8 mouse cellular contexts compared by ENCODE assay signal in the genomic region with DNA sequence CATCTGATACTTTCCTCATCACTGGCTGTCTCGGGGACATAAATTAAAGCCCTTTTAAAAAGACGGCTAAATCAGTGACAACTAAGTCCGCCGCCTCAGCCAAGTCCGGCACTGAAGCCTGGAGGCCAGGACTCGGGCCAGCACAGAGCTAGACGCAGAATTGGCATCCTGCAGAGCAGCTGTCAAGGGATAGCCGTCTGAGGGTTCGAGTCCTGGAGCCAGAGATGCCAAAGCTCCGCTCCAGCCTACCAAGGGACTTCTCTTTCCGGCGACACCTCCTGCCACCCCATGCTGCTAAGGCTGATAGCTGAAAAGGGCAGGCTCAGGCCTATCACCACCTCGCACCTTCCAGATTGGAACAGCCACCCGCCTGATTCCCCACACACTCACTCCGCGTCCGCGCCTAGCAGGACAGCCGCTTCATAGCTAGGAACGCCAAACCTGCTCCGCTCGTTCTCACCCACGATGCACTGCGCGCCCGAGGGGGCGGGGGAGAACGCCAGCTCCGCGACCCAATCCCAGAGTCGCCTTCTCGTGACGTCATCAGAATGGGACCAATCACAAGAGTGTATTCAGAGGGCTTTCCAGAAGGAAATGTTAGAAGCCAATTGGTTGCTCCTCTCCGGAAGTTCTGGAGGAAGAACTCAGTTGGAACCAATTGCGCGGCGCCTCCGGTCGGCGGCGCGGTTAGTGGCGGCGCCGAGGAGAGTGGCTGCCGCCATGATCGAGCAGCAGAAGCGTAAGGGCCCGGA. TPM values are rescaled to one million over a fixed set of nuclear protein-coding genes. Genes with fewer than 3 reads are reported as not detected.
DNase-seq lines count a peak whose midpoint lies in the region; ATAC-seq and TF ChIP-seq lines count a peak whose summit lies in the region.

A gene (minus strand): TSS at position 458 of the 752 bp plus-strand sequence.
A gene (plus strand): TSS at position 647 of the 752 bp plus-strand sequence.

- WGBS in heart, embryonic 12.5 days, result under 1% methylated on average over 49 of the region's 49 CpGs
- under 1% methylated on average over 49 of the region's 49 CpGs for WGBS in kidney, postnatal 0 days
- 1% methylated on average over 49 of the region's 49 CpGs for WGBS in liver, embryonic 11.5 days
- under 1% methylated on average over 49 of the region's 49 CpGs for WGBS in stomach, embryonic 14.5 days

- TF ChIP-seq CTCF in kidney, postnatal 0 days (IDR thresholded peaks at IDR 0.05; ENCODE audit: low read depth), result peak; percentile 30; the same call in 1 of the 2 replicates

- peak within 1 kb of the TSS; percentile 83 for H3K27ac ChIP-seq in heart, embryonic 12.5 days (ENCODE audit: poor library complexity, severe bottlenecking)
- peak within 1 kb of the TSS; percentile 83 for H3K27ac ChIP-seq in kidney, postnatal 0 days
- H3K27ac ChIP-seq in liver, embryonic 11.5 days (ENCODE audit: low read depth, low read length), result peak within 1 kb of the TSS; percentile 78
- H3K27ac ChIP-seq in stomach, embryonic 14.5 days (ENCODE audit: low read length), result peak within 1 kb of the TSS; percentile 75; the same call in 1 of the 2 replicates

- peaks cover 17% of the 10 kb centered on the region for H3K4me1 ChIP-seq in heart, embryonic 12.5 days (replicated peaks)
- H3K4me1 ChIP-seq in kidney, postnatal 0 days (replicated peaks; ENCODE audit: insufficient read depth, low read length), result peaks cover 14% of the 10 kb centered on the region; the same call in 1 of the 2 replicates
- H3K4me1 ChIP-seq in liver, embryonic 11.5 days (replicated peaks; ENCODE audit: control insufficient read depth, insufficient read depth, low read length), result peaks cover 15% of the 10 kb centered on the region
- H3K4me1 ChIP-seq in stomach, embryonic 14.5 days (ENCODE audit: control insufficient read depth, insufficient read depth, low read length), result peaks cover 12% of the 10 kb centered on the region

- H3K9me3 ChIP-seq in heart, embryonic 12.5 days (replicated peaks), result no peaks in the 10 kb centered on the region
- no peaks in the 10 kb centered on the region for H3K9me3 ChIP-seq in kidney, postnatal 0 days (replicated peaks; ENCODE audit: low read length)
- H3K9me3 ChIP-seq in liver, embryonic 11.5 days (ENCODE audit: control insufficient read depth, low read length), result no peaks in the 10 kb centered on the region
- no peaks in the 10 kb centered on the region for H3K9me3 ChIP-seq in stomach, embryonic 14.5 days (ENCODE audit: control insufficient read depth, low read depth, low read length)

- peaks cover 32% of the 10 kb centered on the region for H3K36me3 ChIP-seq in heart, embryonic 12.5 days
- H3K36me3 ChIP-seq in kidney, postnatal 0 days (ENCODE audit: insufficient read depth, low read length), result peaks cover 14% of the 10 kb centered on the region
- H3K36me3 ChIP-seq in liver, embryonic 11.5 days (ENCODE audit: control insufficient read depth, insufficient read depth, low read length), result peaks cover 12% of the 10 kb centered on the region
- peaks cover 20% of the 10 kb centered on the region for H3K36me3 ChIP-seq in stomach, embryonic 14.5 days (ENCODE audit: control insufficient read depth, insufficient read depth, low read length)

- peak within 1 kb of the TSS; percentile 95 for H3K4me3 ChIP-seq in heart, embryonic 12.5 days
- peak within 1 kb of the TSS; percentile 83 for H3K4me3 ChIP-seq in kidney, postnatal 0 days (replicated peaks; ENCODE audit: low read depth, low read length)
- H3K4me3 ChIP-seq in liver, embryonic 11.5 days (ENCODE audit: low read depth, low read length), result peak within 1 kb of the TSS; percentile 95
- H3K4me3 ChIP-seq in stomach, embryonic 14.5 days (ENCODE audit: low read depth, low read length), result peak within 1 kb of the TSS; percentile 88

- peak within 1 kb of the TSS; percentile 95 for H3K9ac ChIP-seq in heart, embryonic 12.5 days
- peak within 1 kb of the TSS; percentile 88 for H3K9ac ChIP-seq in kidney, postnatal 0 days (ENCODE audit: low read depth, low read length)
- peak within 1 kb of the TSS; percentile 89 for H3K9ac ChIP-seq in liver, embryonic 11.5 days (ENCODE audit: low read depth, low read length)
- peak within 1 kb of the TSS; percentile 76 for H3K9ac ChIP-seq in stomach, embryonic 14.5 days (replicated peaks; ENCODE audit: low read depth, low read length)

- no peaks in the 10 kb centered on the region for H3K27me3 ChIP-seq in heart, embryonic 12.5 days (replicated peaks)
- no peaks in the 10 kb centered on the region for H3K27me3 ChIP-seq in kidney, postnatal 0 days (ENCODE audit: insufficient read depth, low read length)
- H3K27me3 ChIP-seq in liver, embryonic 11.5 days (replicated peaks; ENCODE audit: control insufficient read depth, insufficient read depth, low read length), result no peaks in the 10 kb centered on the region
- H3K27me3 ChIP-seq in stomach, embryonic 14.5 days (ENCODE audit: control insufficient read depth, insufficient read depth, low read length), result no peaks in the 10 kb centered on the region

- peak within 1 kb of the TSS; percentile 87 for H3K4me2 ChIP-seq in heart, embryonic 12.5 days
- peak within 1 kb of the TSS; percentile 74 for H3K4me2 ChIP-seq in kidney, postnatal 0 days (ENCODE audit: low read length)
- H3K4me2 ChIP-seq in liver, embryonic 11.5 days, result peak within 1 kb of the TSS; percentile 89
- peak within 1 kb of the TSS; percentile 73 for H3K4me2 ChIP-seq in stomach, embryonic 14.5 days (replicated peaks; ENCODE audit: low read depth, low read length)

- peak; percentile 95 for ATAC-seq in erythroid progenitor cell, adult 5-6 weeks (replicated peaks; ENCODE audit: low FRiP score, poor library complexity, severe bottlenecking)
- peak; percentile 99 for ATAC-seq in heart, embryonic 12.5 days (ENCODE audit: insufficient number of reproducible peaks, low FRiP score)
- ATAC-seq in kidney, postnatal 0 days (replicated peaks; ENCODE audit: low FRiP score, low read depth), result peak; percentile 99
- peak; percentile 97 for ATAC-seq in liver, embryonic 11.5 days (replicated peaks; ENCODE audit: low FRiP score)
- peak; percentile 99 for ATAC-seq in stomach, embryonic 14.5 days (ENCODE audit: insufficient number of reproducible peaks, insufficient read depth, low FRiP score, low read depth)

- DNase-seq in CD4-positive helper T cell, adult 2 months (ENCODE audit: low read depth, low spot score), result peak; percentile 99
- DNase-seq in brain, embryonic 18.5 days (ENCODE audit: low read depth, low spot score), result peak; percentile 99
- DNase-seq in kidney, postnatal 0 days (ENCODE audit: low spot score), result peak; percentile 99
- peak; percentile 97 for DNase-seq in liver, embryonic 11.5 days (ENCODE audit: low spot score)
- DNase-seq in naive thymus-derived CD4-positive, alpha-beta T cell, adult 2 months (ENCODE audit: low read depth), result peak; percentile 99

RNA-seq across cellular contexts. Expression of the first gene that starts in this region (rescaled TPM):
- 15.5 and 19.1 TPM in 2 replicates for total RNA-seq in erythroid progenitor cell, adult 5-6 weeks (2015; ENCODE audit: low replicate concordance)
- total RNA-seq in erythroid progenitor cell, adult 5-6 weeks (2017; ENCODE audit: low replicate concordance), result 30.3 and 54.2 TPM in 2 replicates
- polyA plus RNA-seq in heart, embryonic 12.5 days (2016; fragmentation: Nextera tagmentation; extraction: Ambion mirVana), result 46.2 and 48.2 TPM in 2 replicates
- 68.0 and 71.4 TPM in 2 replicates for polyA plus RNA-seq in kidney, postnatal 0 days (2015; fragmentation: Nextera tagmentation; extraction: Ambion mirVana)
- 65.0 and 70.5 TPM in 2 replicates for polyA plus RNA-seq in liver, embryonic 11.5 days (2014; fragmentation: Nextera tagmentation; extraction: Ambion mirVana)
- polyA plus RNA-seq in stomach, embryonic 14.5 days (2014; fragmentation: Nextera tagmentation; extraction: Ambion mirVana), result 67.2 and 71.2 TPM in 2 replicates

RNA-seq across cellular contexts. Expression of the second gene that starts in this region (rescaled TPM):
- total RNA-seq in erythroid progenitor cell, adult 5-6 weeks (2015; ENCODE audit: low replicate concordance), result 35.0 and 69.6 TPM in 2 replicates
- total RNA-seq in erythroid progenitor cell, adult 5-6 weeks (2017; ENCODE audit: low replicate concordance), result 25.1 and 58.9 TPM in 2 replicates
- polyA plus RNA-seq in heart, embryonic 12.5 days (2016; fragmentation: Nextera tagmentation; extraction: Ambion mirVana), result 84.5 and 85.5 TPM in 2 replicates
- polyA plus RNA-seq in kidney, postnatal 0 days (2015; fragmentation: Nextera tagmentation; extraction: Ambion mirVana), result 108 and 116 TPM in 2 replicates
- 151 and 170 TPM in 2 replicates for polyA plus RNA-seq in liver, embryonic 11.5 days (2014; fragmentation: Nextera tagmentation; extraction: Ambion mirVana)
- polyA plus RNA-seq in stomach, embryonic 14.5 days (2014; fragmentation: Nextera tagmentation; extraction: Ambion mirVana), result 146 and 148 TPM in 2 replicates

Comparison
In these comparisons a context has a peak if more than half of its experiments do, and no peak if none do; other contexts are left out.
1. Peak in every context shown above with its lines: DNase-seq, ATAC-seq, H3K4me3 ChIP-seq and H3K27ac ChIP-seq.